Mouse (Mus musculus) erythroid progenitor cell, adult 5-6 weeks (primary cell): ENCODE results near the gene Olfr1032. TPM values are rescaled to one million over a fixed set of nuclear protein-coding genes. Genes with fewer than 3 reads are reported as not detected.
"Not testable (repeated sequence)": the region's sequence is repeated elsewhere in the genome, so short reads cannot be mapped to it uniquely, and the experiment has no call there.

ENCODE experiments used
- ATAC-seq: replicated peaks from 2 replicates; pipeline ENCODE4 v1.8.0; 2016; ENCODE audit warnings: moderate number of reproducible peaks, mild to moderate bottlenecking, moderate TSS enrichment, inconsistent platforms; ENCODE audit not compliant: poor library complexity, low FRiP score, severe bottlenecking
- total RNA-seq, 2 experiments: library from RNA; stranded (forward) in 1 of 2; stranded (reverse) in 1 of 2; fragments of 150-400 nt in 1 of 2; fragments of 186-747, 209-891 nt in 1 of 2; gene quantifications; 2 replicates each; pipeline versions ENCODE4 v1.2.3 to v1.2.4; 2015 to 2017; ENCODE audit warnings: low replicate concordance in 2 of 2

Olfr1032 gene
- total RNA-seq (2015; ENCODE audit: low replicate concordance) (not detected in 2 replicates), total RNA-seq (2017; ENCODE audit: low replicate concordance) (not detected in 2 replicates)

GRCm38 (mm10) chr2:86005240-86005639, at the start of gene Olfr1032:
Gene Olfr1032, plus strand, starts transcription at chr2:86005540.
- ATAC-seq, result no peak

DNA sequence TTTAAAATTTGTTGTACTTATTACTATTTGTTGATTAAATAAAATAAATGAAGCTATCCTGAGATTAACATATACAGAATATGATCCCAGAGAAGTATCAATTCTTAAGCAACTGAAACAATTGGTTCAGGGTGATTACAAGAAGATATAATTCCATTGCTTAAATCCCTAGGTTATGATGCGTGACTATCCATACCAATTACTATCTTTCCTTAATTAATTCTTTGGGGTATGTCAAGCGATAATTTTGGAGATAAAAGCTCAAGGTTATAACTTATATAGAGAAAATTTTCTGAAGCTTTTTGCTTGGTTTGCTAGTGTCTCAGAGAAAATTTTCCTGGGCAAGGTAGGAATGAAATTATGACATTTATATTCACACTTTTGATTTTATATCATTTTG, 31.7 kb upstream of the Olfr1032 start, which contains the start of gene Olfr1029:
Gene Olfr1029, plus strand, starts transcription at position 301 of the 400 bp plus-strand sequence.
- ATAC-seq, result no peak

GRCm38 (mm10) chr2:85978976-85979375, 26.4 kb upstream of the Olfr1032 start, which contains the start of gene Olfr1030:
Gene Olfr1030, plus strand, starts transcription at chr2:85979276.
- ATAC-seq, result no peak

DNA sequence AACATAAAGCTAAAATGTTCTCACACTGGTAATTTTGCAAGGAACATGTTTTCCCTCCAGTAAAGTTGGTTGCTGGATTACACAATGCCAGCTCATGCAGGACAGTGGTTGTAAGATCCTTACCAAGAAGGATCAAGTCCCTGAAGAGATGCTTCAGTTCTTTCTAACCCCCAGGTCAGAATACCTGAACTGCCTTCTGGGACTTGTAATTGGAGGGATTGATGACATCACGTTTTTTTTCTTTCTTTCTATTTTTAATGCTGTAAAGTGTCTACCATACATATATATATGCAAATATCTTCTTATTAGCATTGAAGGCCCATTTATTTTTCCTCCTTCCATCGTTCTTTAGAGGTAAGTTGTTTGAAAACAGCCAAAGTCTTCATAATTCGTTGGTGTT, 15.3 kb upstream of the Olfr1032 start, which contains the start of gene Olfr1031:
Gene Olfr1031, plus strand, starts transcription at position 301 of the 400 bp plus-strand sequence.
- no peak for ATAC-seq

GRCm38 (mm10) chr2:86020406-86020805, 15.1 kb downstream of the Olfr1032 start, which contains the start of gene Olfr1033:
Gene Olfr1033, plus strand, starts transcription at chr2:86020633.
- not testable (repeated sequence) for ATAC-seq

- ATAC-seq, result not testable (repeated sequence)
These were observed 16.2 kb downstream of the Olfr1032 start for GRCm38 (mm10) chr2:86021518-86021917.

DNA sequence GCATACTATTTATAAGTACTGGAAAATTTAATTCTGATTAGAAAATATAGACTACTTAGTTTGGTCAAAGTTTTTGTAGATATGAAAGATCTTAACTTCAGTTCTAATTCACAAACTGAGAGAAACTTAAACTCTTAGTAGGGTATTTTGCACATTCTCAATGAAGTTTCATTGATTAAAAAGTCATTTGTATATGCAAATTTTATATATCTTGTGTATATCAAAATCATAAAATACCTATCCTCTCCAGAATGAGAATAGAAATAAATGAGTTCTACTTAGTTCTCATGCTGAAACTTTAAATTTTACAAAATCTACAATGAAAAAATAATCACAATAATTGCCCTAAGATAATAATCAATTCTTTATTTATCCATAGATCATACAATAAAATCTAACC, 40.2 kb downstream of the Olfr1032 start, which contains the start of gene Olfr1034:
Gene Olfr1034, plus strand, starts transcription at position 301 of the 400 bp plus-strand sequence.
- ATAC-seq, result no peak

- not testable (repeated sequence) for ATAC-seq
These were observed 45.4 kb downstream of the Olfr1032 start for GRCm38 (mm10) chr2:86050777-86051176.

Other genes with a start within 250 kb of the Olfr1032 start
Only the 30 nearest of the 31 such genes appear.
- not detected in 2 replicates for gene Olfr1013, start 238.4 kb upstream of the Olfr1032 start, total RNA-seq (2015; ENCODE audit: low replicate concordance)
- gene Olfr1013, start 238.4 kb upstream of the Olfr1032 start, total RNA-seq (2017; ENCODE audit: low replicate concordance), result not detected in 2 replicates
- not detected in 2 replicates for gene Olfr1014, start 232.8 kb upstream of the Olfr1032 start, total RNA-seq (2015; ENCODE audit: low replicate concordance)
- gene Olfr1014, start 232.8 kb upstream of the Olfr1032 start, total RNA-seq (2017; ENCODE audit: low replicate concordance), result not detected in 2 replicates
- not detected in 2 replicates for gene Olfr1015, start 223.5 kb upstream of the Olfr1032 start, total RNA-seq (2015; ENCODE audit: low replicate concordance)
- not detected in 2 replicates for gene Olfr1015, start 223.5 kb upstream of the Olfr1032 start, total RNA-seq (2017; ENCODE audit: low replicate concordance)
- gene Olfr1016, start 203.0 kb upstream of the Olfr1032 start, total RNA-seq (2015; ENCODE audit: low replicate concordance), result not detected in 2 replicates
- gene Olfr1016, start 203.0 kb upstream of the Olfr1032 start, total RNA-seq (2017; ENCODE audit: low replicate concordance), result not detected in 2 replicates
- not detected in 2 replicates for gene Olfr1018, start 187.1 kb upstream of the Olfr1032 start, total RNA-seq (2015; ENCODE audit: low replicate concordance)
- gene Olfr1018, start 187.1 kb upstream of the Olfr1032 start, total RNA-seq (2017; ENCODE audit: low replicate concordance), result 0.39 TPM in 1 of 2 replicates, not detected in the other
- gene Olfr1019, start 160.1 kb upstream of the Olfr1032 start, total RNA-seq (2015; ENCODE audit: low replicate concordance), result not detected in 2 replicates
- gene Olfr1019, start 160.1 kb upstream of the Olfr1032 start, total RNA-seq (2017; ENCODE audit: low replicate concordance), result not detected in 2 replicates
- gene Olfr1020, start 158.5 kb upstream of the Olfr1032 start, total RNA-seq (2015; ENCODE audit: low replicate concordance), result not detected in 2 replicates
- gene Olfr1020, start 158.5 kb upstream of the Olfr1032 start, total RNA-seq (2017; ENCODE audit: low replicate concordance), result not detected in 2 replicates
- gene Olfr1022, start 136.9 kb upstream of the Olfr1032 start, total RNA-seq (2015; ENCODE audit: low replicate concordance), result not detected in 2 replicates
- not detected in 2 replicates for gene Olfr1022, start 136.9 kb upstream of the Olfr1032 start, total RNA-seq (2017; ENCODE audit: low replicate concordance)
- not detected in 2 replicates for gene Olfr1023, start 119.9 kb upstream of the Olfr1032 start, total RNA-seq (2015; ENCODE audit: low replicate concordance)
- gene Olfr1023, start 119.9 kb upstream of the Olfr1032 start, total RNA-seq (2017; ENCODE audit: low replicate concordance), result not detected in 2 replicates
- gene Olfr1024, start 100.5 kb upstream of the Olfr1032 start, total RNA-seq (2015; ENCODE audit: low replicate concordance), result not detected in 2 replicates
- gene Olfr1024, start 100.5 kb upstream of the Olfr1032 start, total RNA-seq (2017; ENCODE audit: low replicate concordance), result not detected in 2 replicates
- not detected in 2 replicates for gene Olfr1025-ps1, start 90.3 kb upstream of the Olfr1032 start, total RNA-seq (2015; ENCODE audit: low replicate concordance)
- not detected in 2 replicates for gene Olfr1025-ps1, start 90.3 kb upstream of the Olfr1032 start, total RNA-seq (2017; ENCODE audit: low replicate concordance)
- not detected in 2 replicates for gene Olfr1026, start 84.0 kb upstream of the Olfr1032 start, total RNA-seq (2015; ENCODE audit: low replicate concordance)
- gene Olfr1026, start 84.0 kb upstream of the Olfr1032 start, total RNA-seq (2017; ENCODE audit: low replicate concordance), result not detected in 2 replicates
- not detected in 2 replicates for gene Olfr1028, start 55.1 kb upstream of the Olfr1032 start, total RNA-seq (2015; ENCODE audit: low replicate concordance)
- gene Olfr1028, start 55.1 kb upstream of the Olfr1032 start, total RNA-seq (2017; ENCODE audit: low replicate concordance), result not detected in 2 replicates
- not detected in 2 replicates for gene Olfr1029, start 31.6 kb upstream of the Olfr1032 start, total RNA-seq (2015; ENCODE audit: low replicate concordance)
- not detected in 2 replicates for gene Olfr1029, start 31.6 kb upstream of the Olfr1032 start, total RNA-seq (2017; ENCODE audit: low replicate concordance)
- gene Olfr1030, start 26.3 kb upstream of the Olfr1032 start, total RNA-seq (2015; ENCODE audit: low replicate concordance), result not detected in 2 replicates
- gene Olfr1030, start 26.3 kb upstream of the Olfr1032 start, total RNA-seq (2017; ENCODE audit: low replicate concordance), result not detected in 2 replicates
- not detected in 2 replicates for gene Olfr1031, start 15.2 kb upstream of the Olfr1032 start, total RNA-seq (2015; ENCODE audit: low replicate concordance)
- gene Olfr1031, start 15.2 kb upstream of the Olfr1032 start, total RNA-seq (2017; ENCODE audit: low replicate concordance), result not detected in 2 replicates
- not detected in 2 replicates for gene Olfr1033, start 15.1 kb downstream of the Olfr1032 start, total RNA-seq (2015; ENCODE audit: low replicate concordance)
- gene Olfr1033, start 15.1 kb downstream of the Olfr1032 start, total RNA-seq (2017; ENCODE audit: low replicate concordance), result not detected in 2 replicates
- gene Olfr1034, start 40.3 kb downstream of the Olfr1032 start, total RNA-seq (2015; ENCODE audit: low replicate concordance), result not detected in 2 replicates
- not detected in 2 replicates for gene Olfr1034, start 40.3 kb downstream of the Olfr1032 start, total RNA-seq (2017; ENCODE audit: low replicate concordance)
- gene Olfr1036, start 68.5 kb downstream of the Olfr1032 start, total RNA-seq (2015; ENCODE audit: low replicate concordance), result not detected in 2 replicates
- not detected in 2 replicates for gene Olfr1036, start 68.5 kb downstream of the Olfr1032 start, total RNA-seq (2017; ENCODE audit: low replicate concordance)
- not detected in 2 replicates for gene Olfr1037, start 81.8 kb downstream of the Olfr1032 start, total RNA-seq (2015; ENCODE audit: low replicate concordance)
- gene Olfr1037, start 81.8 kb downstream of the Olfr1032 start, total RNA-seq (2017; ENCODE audit: low replicate concordance), result not detected in 2 replicates
- gene Olfr1039, start 130.4 kb downstream of the Olfr1032 start, total RNA-seq (2015; ENCODE audit: low replicate concordance), result not detected in 2 replicates
- not detected in 2 replicates for gene Olfr1039, start 130.4 kb downstream of the Olfr1032 start, total RNA-seq (2017; ENCODE audit: low replicate concordance)
- not detected in 2 replicates for gene Olfr1040, start 141.2 kb downstream of the Olfr1032 start, total RNA-seq (2015; ENCODE audit: low replicate concordance)
- gene Olfr1040, start 141.2 kb downstream of the Olfr1032 start, total RNA-seq (2017; ENCODE audit: low replicate concordance), result not detected in 2 replicates
- not detected in 2 replicates for gene Olfr1042, start 156.3 kb downstream of the Olfr1032 start, total RNA-seq (2015; ENCODE audit: low replicate concordance)
- not detected in 2 replicates for gene Olfr1042, start 156.3 kb downstream of the Olfr1032 start, total RNA-seq (2017; ENCODE audit: low replicate concordance)
- gene Olfr1043, start 162.0 kb downstream of the Olfr1032 start, total RNA-seq (2015; ENCODE audit: low replicate concordance), result not detected in 2 replicates
- not detected in 2 replicates for gene Olfr1043, start 162.0 kb downstream of the Olfr1032 start, total RNA-seq (2017; ENCODE audit: low replicate concordance)
- not detected in 2 replicates for gene Olfr1044, start 172.3 kb downstream of the Olfr1032 start, total RNA-seq (2015; ENCODE audit: low replicate concordance)
- gene Olfr1044, start 172.3 kb downstream of the Olfr1032 start, total RNA-seq (2017; ENCODE audit: low replicate concordance), result not detected in 2 replicates
- not detected in 2 replicates for gene Olfr52, start 180.1 kb downstream of the Olfr1032 start, total RNA-seq (2015; ENCODE audit: low replicate concordance)
- not detected in 2 replicates for gene Olfr52, start 180.1 kb downstream of the Olfr1032 start, total RNA-seq (2017; ENCODE audit: low replicate concordance)
- not detected in 2 replicates for gene Olfr1045, start 197.5 kb downstream of the Olfr1032 start, total RNA-seq (2015; ENCODE audit: low replicate concordance)
- not detected in 2 replicates for gene Olfr1045, start 197.5 kb downstream of the Olfr1032 start, total RNA-seq (2017; ENCODE audit: low replicate concordance)
- gene Olfr1046, start 213.8 kb downstream of the Olfr1032 start, total RNA-seq (2015; ENCODE audit: low replicate concordance), result not detected in 2 replicates
- gene Olfr1046, start 213.8 kb downstream of the Olfr1032 start, total RNA-seq (2017; ENCODE audit: low replicate concordance), result not detected in 2 replicates
- gene Olfr1047, start 225.9 kb downstream of the Olfr1032 start, total RNA-seq (2015; ENCODE audit: low replicate concordance), result not detected in 2 replicates
- not detected in 2 replicates for gene Olfr1047, start 225.9 kb downstream of the Olfr1032 start, total RNA-seq (2017; ENCODE audit: low replicate concordance)
- not detected in 2 replicates for gene Olfr1048, start 234.7 kb downstream of the Olfr1032 start, total RNA-seq (2015; ENCODE audit: low replicate concordance)
- gene Olfr1048, start 234.7 kb downstream of the Olfr1032 start, total RNA-seq (2017; ENCODE audit: low replicate concordance), result not detected in 2 replicates